Mouse (Mus musculus): ENCODE results near the gene Astn2. TPM values are rescaled to one million over a fixed set of nuclear protein-coding genes. Genes with fewer than 3 reads are reported as not detected.
A peak's percentile ranks its signal among the peaks of the same experiment; 100 is the strongest.

Gene Astn2
- polyA plus RNA-seq, 1 experiment from 2014 or later = 0.57 TPM

GRCm38 (mm10) chr4:65951918-65952317 lies 452.5 kb downstream of the Astn2 start:
- Histone ChIP-seq H3K9ac (ENCODE audit: low read length) (no peak overlapping the region), H3K27me3 (ENCODE audit: control insufficient read depth, insufficient read depth, low read length) (no peaks in the 10 kb centered on the region), H3K36me3 (ENCODE audit: control insufficient read depth, insufficient read depth, low read length) (no peaks in the 10 kb centered on the region), H3K9me3 (ENCODE audit: control insufficient read depth, low read length) (no peaks in the 10 kb centered on the region), H3K27ac (ENCODE audit: low read depth, low read length) (no peak overlapping the region), H3K4me3 (ENCODE audit: low read depth, low read length) (no peak overlapping the region), H3K4me1 (ENCODE audit: control insufficient read depth, insufficient read depth, low read length) (no peaks in the 10 kb centered on the region), H3K4me2 (no peak overlapping the region)
- 87% methylated on average over 1 of the region's 1 CpGs for WGBS
- DNase-seq (ENCODE audit: low spot score, missing footprints) = no peak
- no peak for ATAC-seq (ENCODE audit: low FRiP score)

- Histone ChIP-seq H3K36me3 (ENCODE audit: control insufficient read depth, insufficient read depth, low read length) (no peaks in the 10 kb centered on the region), H3K27ac (ENCODE audit: low read depth, low read length) (no peak overlapping the region), H3K27me3 (ENCODE audit: control insufficient read depth, insufficient read depth, low read length) (no peaks in the 10 kb centered on the region), H3K9ac (ENCODE audit: low read length) (no peak overlapping the region), H3K4me2 (no peak overlapping the region), H3K4me3 (ENCODE audit: low read depth, low read length) (no peak overlapping the region), H3K4me1 (ENCODE audit: control insufficient read depth, insufficient read depth, low read length) (no peaks in the 10 kb centered on the region), H3K9me3 (ENCODE audit: control insufficient read depth, low read length) (no peaks in the 10 kb centered on the region)
- no peak for DNase-seq (ENCODE audit: low spot score, missing footprints)
- WGBS = 91% methylated on average over 3 of the region's 3 CpGs
- ATAC-seq (ENCODE audit: low FRiP score) = no peak
These were observed 457.2 kb downstream of the Astn2 start for GRCm38 (mm10) chr4:65947141-65947649.

GRCm38 (mm10) chr4:65946021-65946420 lies 458.4 kb downstream of the Astn2 start:
- ATAC-seq (ENCODE audit: low FRiP score) (no peak), DNase-seq (ENCODE audit: low spot score, missing footprints) (no peak)
- H3K4me2 ChIP-seq = no peak overlapping the region
- no peaks in the 10 kb centered on the region for H3K36me3 ChIP-seq (ENCODE audit: control insufficient read depth, insufficient read depth, low read length)
- no peak overlapping the region for H3K27ac ChIP-seq (ENCODE audit: low read depth, low read length)
- H3K9me3 ChIP-seq (ENCODE audit: control insufficient read depth, low read length) = no peaks in the 10 kb centered on the region
- H3K27me3 ChIP-seq (ENCODE audit: control insufficient read depth, insufficient read depth, low read length) = no peaks in the 10 kb centered on the region
- H3K9ac ChIP-seq (ENCODE audit: low read length) = no peak overlapping the region
- H3K4me1 ChIP-seq (ENCODE audit: control insufficient read depth, insufficient read depth, low read length) = no peaks in the 10 kb centered on the region
- H3K4me3 ChIP-seq (ENCODE audit: low read depth, low read length) = no peak overlapping the region
- whole genome bisulfite sequencing = 97% methylated on average over 2 of the region's 2 CpGs

- Histone ChIP-seq H3K4me2 (no peak overlapping the region), H3K9ac (ENCODE audit: low read length) (no peak overlapping the region), H3K4me1 (ENCODE audit: control insufficient read depth, insufficient read depth, low read length) (no peaks in the 10 kb centered on the region; the same call in 1 of the 2 replicates), H3K4me3 (ENCODE audit: low read depth, low read length) (no peak overlapping the region), H3K27ac (ENCODE audit: low read depth, low read length) (no peak overlapping the region), H3K27me3 (ENCODE audit: control insufficient read depth, insufficient read depth, low read length) (no peaks in the 10 kb centered on the region), H3K36me3 (ENCODE audit: control insufficient read depth, insufficient read depth, low read length) (no peaks in the 10 kb centered on the region), H3K9me3 (ENCODE audit: control insufficient read depth, low read length) (no peaks in the 10 kb centered on the region)
- WGBS = 85% methylated on average over 2 of the region's 2 CpGs
- ATAC-seq (ENCODE audit: low FRiP score) (no peak), DNase-seq (ENCODE audit: low spot score, missing footprints) (peak; percentile 23)
These were observed 473.5 kb downstream of the Astn2 start for GRCm38 (mm10) chr4:65930901-65931300.

- H3K4me3 ChIP-seq (ENCODE audit: low read depth, low read length) = no peak overlapping the region
- WGBS = 61% methylated on average over 1 of the region's 1 CpGs
- ATAC-seq (ENCODE audit: low FRiP score) (no peak), DNase-seq (ENCODE audit: low spot score, missing footprints) (peak; percentile 28)
- no peaks in the 10 kb centered on the region; the same call in 1 of the 2 replicates for H3K4me1 ChIP-seq (ENCODE audit: control insufficient read depth, insufficient read depth, low read length)
- no peaks in the 10 kb centered on the region for H3K27me3 ChIP-seq (ENCODE audit: control insufficient read depth, insufficient read depth, low read length)
- H3K36me3 ChIP-seq (ENCODE audit: control insufficient read depth, insufficient read depth, low read length) = no peaks in the 10 kb centered on the region
- H3K4me2 ChIP-seq = no peak overlapping the region
- H3K27ac ChIP-seq (ENCODE audit: low read depth, low read length) = no peak overlapping the region
- H3K9ac ChIP-seq (ENCODE audit: low read length) = no peak overlapping the region
- no peaks in the 10 kb centered on the region for H3K9me3 ChIP-seq (ENCODE audit: control insufficient read depth, low read length)
These were observed 484.1 kb downstream of the Astn2 start for GRCm38 (mm10) chr4:65920294-65920693.

- no peaks in the 10 kb centered on the region for H3K36me3 ChIP-seq (ENCODE audit: control insufficient read depth, insufficient read depth, low read length)
- peak; percentile 67 for DNase-seq (ENCODE audit: low spot score, missing footprints)
- peak; percentile 44 for ATAC-seq (ENCODE audit: low FRiP score)
These were observed 488.1 kb downstream of the Astn2 start for GRCm38 (mm10) chr4:65916027-65917008.

GRCm38 (mm10) chr4:65912247-65912942 lies 492.0 kb downstream of the Astn2 start:
- Histone ChIP-seq H3K4me2 (no peak overlapping the region), H3K4me1 (ENCODE audit: control insufficient read depth, insufficient read depth, low read length) (peaks cover 3% of the 10 kb centered on the region; the same call in 1 of the 2 replicates), H3K4me3 (ENCODE audit: low read depth, low read length) (no peak overlapping the region), H3K27me3 (ENCODE audit: control insufficient read depth, insufficient read depth, low read length) (no peaks in the 10 kb centered on the region), H3K9me3 (ENCODE audit: control insufficient read depth, low read length) (no peaks in the 10 kb centered on the region), H3K27ac (ENCODE audit: low read depth, low read length) (no peak overlapping the region), H3K36me3 (ENCODE audit: control insufficient read depth, insufficient read depth, low read length) (no peaks in the 10 kb centered on the region), H3K9ac (ENCODE audit: low read length) (no peak overlapping the region)
- WGBS = 87% methylated on average over 8 of the region's 8 CpGs
- DNase-seq (ENCODE audit: low spot score, missing footprints) (peak; percentile 67), ATAC-seq (ENCODE audit: low FRiP score) (no peak)

More at GRCm38 (mm10) chr4:65916027-65917008, 488.1 kb downstream of the Astn2 start:
- H3K9ac ChIP-seq (ENCODE audit: low read length) = no peak overlapping the region
- H3K4me3 ChIP-seq (ENCODE audit: low read depth, low read length) = no peak overlapping the region
- H3K9me3 ChIP-seq (ENCODE audit: control insufficient read depth, low read length) = no peaks in the 10 kb centered on the region
- no peak overlapping the region for H3K4me2 ChIP-seq
- no peak overlapping the region for H3K27ac ChIP-seq (ENCODE audit: low read depth, low read length)
- 71% methylated on average over 11 of the region's 11 CpGs for WGBS
- H3K4me1 ChIP-seq (ENCODE audit: control insufficient read depth, insufficient read depth, low read length) = no peaks in the 10 kb centered on the region; the same call in 1 of the 2 replicates
- no peaks in the 10 kb centered on the region for H3K27me3 ChIP-seq (ENCODE audit: control insufficient read depth, insufficient read depth, low read length)

GRCm38 (mm10) chr4:65907660-65908059 lies 496.8 kb downstream of the Astn2 start:
- H3K9ac ChIP-seq (ENCODE audit: low read length) = no peak overlapping the region
- peaks cover 3% of the 10 kb centered on the region; the same call in 1 of the 2 replicates for H3K4me1 ChIP-seq (ENCODE audit: control insufficient read depth, insufficient read depth, low read length)
- H3K27ac ChIP-seq (ENCODE audit: low read depth, low read length) = no peak overlapping the region
- DNase-seq (ENCODE audit: low spot score, missing footprints) (no peak), ATAC-seq (ENCODE audit: low FRiP score) (no peak)
- no peak overlapping the region for H3K4me3 ChIP-seq (ENCODE audit: low read depth, low read length)
- 58% methylated on average over 7 of the region's 7 CpGs for WGBS
- no peaks in the 10 kb centered on the region for H3K36me3 ChIP-seq (ENCODE audit: control insufficient read depth, insufficient read depth, low read length)
- no peaks in the 10 kb centered on the region for H3K27me3 ChIP-seq (ENCODE audit: control insufficient read depth, insufficient read depth, low read length)
- H3K4me2 ChIP-seq = no peak overlapping the region
- H3K9me3 ChIP-seq (ENCODE audit: control insufficient read depth, low read length) = no peaks in the 10 kb centered on the region

All from midbrain, embryonic 11.5 days (tissue).